Mouse (Mus musculus) left cerebral cortex, postnatal 25 days (tissue): ENCODE data around the gene Ralb. TPM values are rescaled to one million over a fixed set of nuclear protein-coding genes. Genes with fewer than 3 reads are reported as not detected.

Source experiments
- DNase-seq, 2 experiments: peaks; one replicate each; pipeline ENCODE4 v3.0.0; 2022; ENCODE audit warnings: low spot score in 2 of 2, mixed read lengths in 1 of 2
- intact Hi-C: fragments of 180-260 bp; cut with DNase I; formaldehyde crosslinking; loops from one replicate; pipeline ENCODE4 v1.15.1; 2025
- total RNA-seq, 2 experiments: library from RNA; stranded (reverse); gene quantifications; 2 replicates each; pipeline ENCODE4 v1.2.3; 2021

Ralb gene
- total RNA-seq = 10 to 100 TPM; 22.7 to 24.0 TPM

- DNase-seq = peak; percentile 97 to 99
- intact Hi-C loops = no loop called here
Measured at GRCm38 (mm10) chr1:119504260-119505062, at the start of gene Ralb. Ralb (minus strand) TSS chr1:119504794.

GRCm38 (mm10) chr1:119551651-119552050 is 47.1 kb upstream of the Ralb start:
- DNase-seq = no peak
- intact Hi-C loops = no loop called here

- intact Hi-C loops = no loop called here
- DNase-seq = no peak
Measured at GRCm38 (mm10) chr1:119550064-119550463, 45.5 kb upstream of the Ralb start.

GRCm38 (mm10) chr1:119549327-119549689 is 44.7 kb upstream of the Ralb start:
- intact Hi-C loops = loop anchor here (2.0 kb wide), 2 partner anchors 125 to 379 kb away; no protein-coding TSS in a partner anchor

GRCm38 (mm10) chr1:119548668-119549326 is 44.2 kb upstream of the Ralb start:
- DNase-seq = peak; percentile 85 to 90
- intact Hi-C loops = loop anchor here (2.0 kb wide), 2 partner anchors 126 to 380 kb away; no protein-coding TSS in a partner anchor

More at GRCm38 (mm10) chr1:119549327-119549689, 44.7 kb upstream of the Ralb start:
- DNase-seq = no peak

GRCm38 (mm10) chr1:119546490-119546889 is 41.9 kb upstream of the Ralb start:
- peak in 1 of 2 experiments; percentile 5 for DNase-seq

GRCm38 (mm10) chr1:119545671-119546070 is 41.1 kb upstream of the Ralb start:
- DNase-seq = no peak
- intact Hi-C loops = no loop called here

More at GRCm38 (mm10) chr1:119546490-119546889, 41.9 kb upstream of the Ralb start:
- intact Hi-C loops = no loop called here

- intact Hi-C loops = no loop called here
- DNase-seq = no peak
Measured at GRCm38 (mm10) chr1:119545164-119545563, 40.6 kb upstream of the Ralb start.

- DNase-seq = no peak
- intact Hi-C loops = no loop called here
Measured at GRCm38 (mm10) chr1:119544611-119545155, 40.1 kb upstream of the Ralb start.

GRCm38 (mm10) chr1:119543316-119543715 is 38.7 kb upstream of the Ralb start:
- intact Hi-C loops = no loop called here
- DNase-seq = no peak

GRCm38 (mm10) chr1:119541570-119541969 is 37.0 kb upstream of the Ralb start:
- intact Hi-C loops = no loop called here
- no peak for DNase-seq

- DNase-seq = no peak
- intact Hi-C loops = no loop called here
Measured at GRCm38 (mm10) chr1:119540836-119541557, 36.4 kb upstream of the Ralb start.

GRCm38 (mm10) chr1:119539252-119539651 is 34.7 kb upstream of the Ralb start:
- intact Hi-C loops = no loop called here
- no peak for DNase-seq

- intact Hi-C loops = no loop called here
- no peak for DNase-seq
Measured at GRCm38 (mm10) chr1:119537651-119538050, 33.1 kb upstream of the Ralb start.

GRCm38 (mm10) chr1:119536122-119536521 is 31.5 kb upstream of the Ralb start:
- no peak for DNase-seq
- intact Hi-C loops = no loop called here

- intact Hi-C loops = no loop called here
- DNase-seq = no peak
Measured at GRCm38 (mm10) chr1:119534341-119534740, 29.7 kb upstream of the Ralb start.

- intact Hi-C loops = no loop called here
- peak in 1 of 2 experiments; percentile 9 for DNase-seq
Measured at GRCm38 (mm10) chr1:119533093-119533805, 28.7 kb upstream of the Ralb start.

GRCm38 (mm10) chr1:119532165-119532564 is 27.6 kb upstream of the Ralb start:
- no peak for DNase-seq
- intact Hi-C loops = no loop called here

GRCm38 (mm10) chr1:119530941-119531340 is 26.3 kb upstream of the Ralb start:
- DNase-seq = no peak
- intact Hi-C loops = no loop called here
